Mouse (Mus musculus): ENCODE data around the gene Wdr34. TPM values are rescaled to one million over a fixed set of nuclear protein-coding genes. Genes with fewer than 3 reads are reported as not detected.

Wdr34 gene
- polyA plus RNA-seq (2014; fragmentation: Nextera tagmentation; extraction: Ambion mirVana) = 22.1 and 25.1 TPM in 2 replicates

DNA sequence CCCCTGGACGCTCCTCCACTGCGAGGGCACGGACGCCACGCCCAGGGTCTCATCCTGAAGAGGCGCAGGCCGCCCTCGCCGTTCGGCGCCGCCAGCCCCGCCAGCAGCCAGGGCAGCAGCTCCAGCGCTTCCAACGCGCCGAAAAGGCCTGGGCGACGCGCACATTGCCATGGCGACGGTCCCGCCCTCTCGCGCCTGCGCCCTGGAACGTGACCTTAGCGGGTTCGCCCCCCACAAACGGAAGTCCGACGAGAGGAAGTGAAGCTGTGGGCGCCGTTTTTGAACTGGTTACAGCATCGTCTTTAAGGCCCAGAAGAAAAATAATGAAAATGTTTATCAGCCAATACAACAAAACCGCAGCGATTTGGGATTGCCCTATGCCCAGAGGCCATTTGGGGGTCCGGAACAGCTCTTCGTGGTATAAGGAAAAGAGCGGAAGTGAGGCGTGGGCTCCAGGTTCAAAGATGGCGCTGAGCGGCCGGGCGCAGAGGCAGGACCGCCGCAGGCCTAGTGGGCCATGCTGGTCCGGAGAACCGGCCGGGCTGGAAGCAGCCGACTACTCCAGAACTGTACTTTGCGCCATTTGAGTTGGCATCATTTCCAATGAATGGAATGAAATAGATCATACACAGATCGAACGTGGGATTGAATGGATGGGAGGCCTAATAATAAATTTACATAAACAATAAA is at the start of gene Wdr34:
Wdr34 (minus strand) TSS at position 183 of the 690 bp plus-strand sequence.
- H3K9me3 ChIP-seq (ENCODE audit: control insufficient read depth, low read length) = no peaks in the 10 kb centered on the region
- peak within 1 kb of the TSS; percentile 66 for H3K4me3 ChIP-seq (ENCODE audit: low read depth, low read length)
- peak within 1 kb of the TSS; percentile 63 for H3K9ac ChIP-seq (ENCODE audit: low read depth, low read length)
- WGBS = under 1% methylated on average over 54 of the region's 54 CpGs
- H3K36me3 ChIP-seq (ENCODE audit: control insufficient read depth, insufficient read depth, low read length) = no peaks in the 10 kb centered on the region
- H3K27me3 ChIP-seq (replicated peaks; ENCODE audit: control insufficient read depth, insufficient read depth, low read length) = no peaks in the 10 kb centered on the region
- H3K4me1 ChIP-seq (replicated peaks; ENCODE audit: control insufficient read depth, insufficient read depth, low read length) = peaks cover 10% of the 10 kb centered on the region; the same call in 1 of the 2 replicates
- ATAC-seq (replicated peaks; ENCODE audit: low FRiP score) (peak; percentile 92), DNase-seq (ENCODE audit: low spot score) (peak; percentile 99)
- H3K27ac ChIP-seq (ENCODE audit: low read depth, low read length) = peak within 1 kb of the TSS; percentile 84
- peak within 1 kb of the TSS; percentile 71 for H3K4me2 ChIP-seq

GRCm38 (mm10) chr2:30095882-30096527 is 47.3 kb upstream of the Wdr34 start:
- H3K4me3 ChIP-seq (ENCODE audit: low read depth, low read length) = no peak overlapping the region
- ATAC-seq (replicated peaks; ENCODE audit: low FRiP score) (no peak), DNase-seq (ENCODE audit: low spot score) (no peak)
- H3K9ac ChIP-seq (ENCODE audit: low read depth, low read length) = no peak overlapping the region
- no peaks in the 10 kb centered on the region for H3K27me3 ChIP-seq (replicated peaks; ENCODE audit: control insufficient read depth, insufficient read depth, low read length)
- peaks cover 11% of the 10 kb centered on the region; the same call in 1 of the 2 replicates for H3K36me3 ChIP-seq (ENCODE audit: control insufficient read depth, insufficient read depth, low read length)
- H3K9me3 ChIP-seq (ENCODE audit: control insufficient read depth, low read length) = no peaks in the 10 kb centered on the region
- H3K4me2 ChIP-seq = no peak overlapping the region
- no peak overlapping the region for H3K27ac ChIP-seq (ENCODE audit: low read depth, low read length)
- peaks cover 31% of the 10 kb centered on the region for H3K4me1 ChIP-seq (replicated peaks; ENCODE audit: control insufficient read depth, insufficient read depth, low read length)
- 66% methylated on average over 2 of the region's 2 CpGs for WGBS

DNA sequence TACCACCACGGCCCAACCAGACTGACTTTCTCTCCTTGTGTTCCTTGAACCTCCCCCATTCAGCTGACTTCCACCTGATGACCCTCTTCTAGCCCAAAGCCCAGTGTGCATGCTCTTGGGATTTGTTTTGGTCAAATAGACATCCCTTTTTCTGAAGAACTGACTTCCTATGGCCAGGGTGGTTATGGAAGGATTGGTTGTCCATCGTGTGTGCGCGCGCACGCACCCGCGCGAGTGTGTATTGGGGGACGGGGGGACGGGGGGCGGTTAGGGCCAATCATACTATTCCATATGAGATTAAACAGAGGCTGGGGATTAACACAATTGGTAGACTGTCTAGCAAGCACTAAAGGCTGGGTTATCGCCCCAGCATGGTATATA is 45.5 kb upstream of the Wdr34 start:
- peak overlapping the region; percentile 78 for H3K4me3 ChIP-seq (ENCODE audit: low read depth, low read length)
- H3K9ac ChIP-seq (ENCODE audit: low read depth, low read length) = peak overlapping the region; percentile 73
- H3K4me2 ChIP-seq = peak overlapping the region; percentile 94
- WGBS = 1% methylated on average over 13 of the region's 13 CpGs
- peaks cover 26% of the 10 kb centered on the region for H3K4me1 ChIP-seq (replicated peaks; ENCODE audit: control insufficient read depth, insufficient read depth, low read length)
- DNase-seq (ENCODE audit: low spot score) (peak; percentile 59), ATAC-seq (replicated peaks; ENCODE audit: low FRiP score) (no peak)
- no peaks in the 10 kb centered on the region for H3K27me3 ChIP-seq (replicated peaks; ENCODE audit: control insufficient read depth, insufficient read depth, low read length)
- H3K36me3 ChIP-seq (ENCODE audit: control insufficient read depth, insufficient read depth, low read length) = peaks cover 17% of the 10 kb centered on the region; the same call in 1 of the 2 replicates
- no peaks in the 10 kb centered on the region for H3K9me3 ChIP-seq (ENCODE audit: control insufficient read depth, low read length)
- H3K27ac ChIP-seq (ENCODE audit: low read depth, low read length) = peak overlapping the region; percentile 78

DNA sequence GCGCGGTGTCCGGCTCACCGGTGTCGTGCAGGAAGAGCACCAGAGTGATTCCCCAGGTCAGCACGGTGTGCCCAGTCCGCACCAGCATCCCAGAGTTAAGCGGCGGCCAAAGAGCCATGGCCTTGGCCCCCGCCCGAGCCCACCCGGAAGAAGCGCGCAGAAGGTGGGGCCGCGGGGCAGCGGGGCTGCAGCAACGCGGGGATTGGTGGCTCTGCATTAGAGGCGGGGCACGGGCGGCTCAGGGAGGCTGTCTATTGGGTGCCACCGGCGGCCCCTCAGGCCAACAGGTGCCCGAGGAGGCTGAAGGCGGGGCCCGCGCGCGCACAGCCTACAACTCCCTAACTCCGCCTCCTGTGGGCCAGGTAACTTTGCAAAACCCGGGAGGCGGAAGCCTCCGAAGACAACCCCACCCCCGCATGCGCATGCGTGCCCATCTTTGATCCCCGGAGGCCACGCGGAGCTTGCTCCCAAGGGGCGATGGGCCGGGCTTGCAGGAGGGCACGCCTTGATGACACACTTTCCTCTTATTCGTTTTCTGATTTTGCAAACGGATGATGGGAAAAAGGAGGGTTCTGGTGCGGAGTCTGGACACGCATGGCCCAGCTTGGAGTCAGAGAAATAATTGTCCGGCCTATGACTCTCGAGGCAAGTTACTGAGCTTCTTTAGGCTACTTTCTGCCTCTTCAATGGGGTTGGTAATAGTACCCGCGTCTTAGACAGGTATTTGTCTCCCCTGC is 45.0 kb upstream of the Wdr34 start, which contains the start of gene Zdhhc12:
Zdhhc12 (minus strand) TSS at position 178 of the 737 bp plus-strand sequence.
- no peaks in the 10 kb centered on the region for H3K27me3 ChIP-seq (replicated peaks; ENCODE audit: control insufficient read depth, insufficient read depth, low read length)
- peaks cover 20% of the 10 kb centered on the region for H3K4me1 ChIP-seq (replicated peaks; ENCODE audit: control insufficient read depth, insufficient read depth, low read length)
- H3K4me2 ChIP-seq = peak within 1 kb of the TSS; percentile 94
- H3K9me3 ChIP-seq (ENCODE audit: control insufficient read depth, low read length) = no peaks in the 10 kb centered on the region
- under 1% methylated on average over 50 of the region's 51 CpGs for WGBS
- peak; percentile 98 for DNase-seq (ENCODE audit: low spot score)
- H3K36me3 ChIP-seq (ENCODE audit: control insufficient read depth, insufficient read depth, low read length) = peaks cover 17% of the 10 kb centered on the region; the same call in 1 of the 2 replicates
- peak within 1 kb of the TSS; percentile 78 for H3K27ac ChIP-seq (ENCODE audit: low read depth, low read length)
- peak; percentile 98 for ATAC-seq (replicated peaks; ENCODE audit: low FRiP score)
- H3K9ac ChIP-seq (ENCODE audit: low read depth, low read length) = peak within 1 kb of the TSS; percentile 79
- H3K4me3 ChIP-seq (ENCODE audit: low read depth, low read length) = peak within 1 kb of the TSS; percentile 78

- peaks cover 17% of the 10 kb centered on the region; the same call in 1 of the 2 replicates for H3K36me3 ChIP-seq (ENCODE audit: control insufficient read depth, insufficient read depth, low read length)
- no peaks in the 10 kb centered on the region for H3K9me3 ChIP-seq (ENCODE audit: control insufficient read depth, low read length)
- DNase-seq (ENCODE audit: low spot score) (no peak), ATAC-seq (replicated peaks; ENCODE audit: low FRiP score) (no peak)
- no peaks in the 10 kb centered on the region for H3K27me3 ChIP-seq (replicated peaks; ENCODE audit: control insufficient read depth, insufficient read depth, low read length)
- peaks cover 20% of the 10 kb centered on the region for H3K4me1 ChIP-seq (replicated peaks; ENCODE audit: control insufficient read depth, insufficient read depth, low read length)
- H3K27ac ChIP-seq (ENCODE audit: low read depth, low read length) = no peak overlapping the region
- peak overlapping the region; percentile 79 for H3K9ac ChIP-seq (ENCODE audit: low read depth, low read length)
- WGBS = 46% methylated on average over 6 of the region's 6 CpGs
- H3K4me2 ChIP-seq = peak overlapping the region; percentile 94
- H3K4me3 ChIP-seq (ENCODE audit: low read depth, low read length) = peak overlapping the region; percentile 78
These were observed 43.7 kb upstream of the Wdr34 start for GRCm38 (mm10) chr2:30092280-30092918.

GRCm38 (mm10) chr2:30091521-30091920 is 42.8 kb upstream of the Wdr34 start:
- no peak for DNase-seq (ENCODE audit: low spot score)
- peaks cover 17% of the 10 kb centered on the region; the same call in 1 of the 2 replicates for H3K36me3 ChIP-seq (ENCODE audit: control insufficient read depth, insufficient read depth, low read length)

DNA sequence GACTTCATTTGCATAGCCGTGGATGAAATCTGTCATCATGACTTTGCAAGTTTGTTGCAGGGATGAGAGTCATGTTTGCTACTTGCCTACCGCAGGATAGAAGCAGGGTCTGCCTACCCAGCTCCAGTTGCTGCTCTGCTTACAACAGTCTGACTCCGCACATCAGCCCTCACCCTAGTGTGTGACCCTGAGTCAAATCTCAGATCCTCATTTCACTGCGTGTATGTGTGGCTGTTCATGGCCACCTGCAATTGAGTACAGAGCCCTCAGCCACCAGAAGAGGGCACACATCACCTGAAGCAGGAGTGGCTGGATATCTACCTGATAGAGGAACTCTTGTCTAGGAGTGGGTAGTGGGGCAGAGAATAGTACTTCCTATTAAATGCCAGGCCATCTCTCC is 38.6 kb upstream of the Wdr34 start:
- WGBS = 92% methylated on average over 4 of the region's 4 CpGs
- no peak overlapping the region for H3K9ac ChIP-seq (ENCODE audit: low read depth, low read length)
- ATAC-seq (replicated peaks; ENCODE audit: low FRiP score) (no peak), DNase-seq (ENCODE audit: low spot score) (no peak)
- H3K4me3 ChIP-seq (ENCODE audit: low read depth, low read length) = no peak overlapping the region
- H3K4me1 ChIP-seq (replicated peaks; ENCODE audit: control insufficient read depth, insufficient read depth, low read length) = peaks cover 9% of the 10 kb centered on the region
- no peak overlapping the region for H3K4me2 ChIP-seq
- no peaks in the 10 kb centered on the region for H3K27me3 ChIP-seq (replicated peaks; ENCODE audit: control insufficient read depth, insufficient read depth, low read length)
- no peaks in the 10 kb centered on the region for H3K9me3 ChIP-seq (ENCODE audit: control insufficient read depth, low read length)
- peaks cover 14% of the 10 kb centered on the region; the same call in 1 of the 2 replicates for H3K36me3 ChIP-seq (ENCODE audit: control insufficient read depth, insufficient read depth, low read length)
- H3K27ac ChIP-seq (ENCODE audit: low read depth, low read length) = no peak overlapping the region

More at GRCm38 (mm10) chr2:30091521-30091920, 42.8 kb upstream of the Wdr34 start:
- Histone ChIP-seq H3K4me3 (ENCODE audit: low read depth, low read length) (peak overlapping the region; percentile 10; the same call in 1 of the 2 replicates), H3K9ac (ENCODE audit: low read depth, low read length) (no peak overlapping the region), H3K4me2 (no peak overlapping the region; the same call in 1 of the 2 replicates), H3K27me3 (replicated peaks; ENCODE audit: control insufficient read depth, insufficient read depth, low read length) (no peaks in the 10 kb centered on the region), H3K27ac (ENCODE audit: low read depth, low read length) (peak overlapping the region; percentile 32; the same call in 1 of the 2 replicates), H3K9me3 (ENCODE audit: control insufficient read depth, low read length) (no peaks in the 10 kb centered on the region), H3K4me1 (replicated peaks; ENCODE audit: control insufficient read depth, insufficient read depth, low read length) (peaks cover 20% of the 10 kb centered on the region)
- 90% methylated on average over 12 of the region's 12 CpGs for WGBS
- no peak for ATAC-seq (replicated peaks; ENCODE audit: low FRiP score)

DNA sequence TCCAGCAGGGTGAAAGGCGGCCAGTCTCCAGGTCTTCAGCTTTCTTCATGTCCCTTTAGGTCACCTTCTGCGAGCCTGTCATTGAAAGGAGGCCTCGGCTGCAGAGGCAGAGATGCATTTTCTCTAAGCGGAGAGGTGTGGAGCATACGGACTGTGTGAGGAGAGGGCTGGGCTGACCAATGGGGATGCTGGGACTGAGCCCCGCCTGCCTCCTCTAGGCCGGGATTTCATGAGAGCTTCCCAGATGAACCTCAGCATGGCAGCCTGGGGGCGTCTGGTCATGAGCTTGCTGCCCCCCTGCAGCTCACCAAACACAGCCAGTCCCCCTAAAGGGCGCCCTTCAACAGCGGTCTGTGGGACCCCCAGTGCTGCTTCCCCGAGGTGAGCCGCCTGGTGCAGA is 36.0 kb upstream of the Wdr34 start:
- 34% methylated on average over 12 of the region's 12 CpGs for WGBS
- no peak overlapping the region for H3K27ac ChIP-seq (ENCODE audit: low read depth, low read length)
- H3K4me2 ChIP-seq = peak overlapping the region; percentile 51
- no peak for DNase-seq (ENCODE audit: low spot score)
- no peaks in the 10 kb centered on the region for H3K9me3 ChIP-seq (ENCODE audit: control insufficient read depth, low read length)
- ATAC-seq (replicated peaks; ENCODE audit: low FRiP score) = no peak
- H3K9ac ChIP-seq (ENCODE audit: low read depth, low read length) = no peak overlapping the region
- H3K36me3 ChIP-seq (ENCODE audit: control insufficient read depth, insufficient read depth, low read length) = no peaks in the 10 kb centered on the region; the same call in 1 of the 2 replicates
- H3K27me3 ChIP-seq (replicated peaks; ENCODE audit: control insufficient read depth, insufficient read depth, low read length) = no peaks in the 10 kb centered on the region
- peaks cover 6% of the 10 kb centered on the region; the same call in 1 of the 2 replicates for H3K4me1 ChIP-seq (replicated peaks; ENCODE audit: control insufficient read depth, insufficient read depth, low read length)
- H3K4me3 ChIP-seq (ENCODE audit: low read depth, low read length) = peak overlapping the region; percentile 14; the same call in 1 of the 2 replicates
